15 mouse cellular contexts compared by ENCODE assay signal in the genomic region with DNA sequence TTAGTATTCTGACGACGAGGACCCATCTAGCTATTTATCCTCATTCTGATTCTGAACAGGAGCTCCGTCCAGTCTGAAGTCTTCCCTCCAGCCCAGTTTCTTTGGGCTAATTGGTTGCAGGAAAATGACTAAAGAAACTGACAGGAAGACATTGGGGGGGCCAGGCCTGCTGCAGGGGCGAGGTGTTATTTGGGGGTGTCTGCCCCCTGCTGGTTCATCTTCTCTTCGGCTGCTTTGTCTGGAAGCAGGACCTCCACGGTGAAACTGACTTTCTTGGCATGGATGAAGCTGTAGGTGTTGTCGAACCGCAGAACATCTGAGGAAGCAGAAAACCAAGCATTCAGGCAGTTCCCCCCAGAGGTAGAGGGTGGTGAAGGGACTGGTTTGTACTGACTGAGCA. TPM values are rescaled to one million over a fixed set of nuclear protein-coding genes. Genes with fewer than 3 reads are reported as not detected.
DNase-seq lines count a peak whose midpoint lies in the region; ATAC-seq and TF ChIP-seq lines count a peak whose summit lies in the region.
"Had no signal": no experiment of that assay in that cellular context is flagged by ENCODE, and none has a peak within 500 bp of the region (broad histone marks: within the 10 kb centered on the region; RNA-seq: fewer than 3 reads in every experiment).

No protein-coding gene starts in this region.

- H3K27ac ChIP-seq in embryonic facial prominence, embryonic 15.5 days (replicated peaks), result 0 out of 2 replicates have a peak overlapping the region, but pooled peaks have one; percentile 34
- no peak overlapping the region for H3K27ac ChIP-seq in embryonic facial prominence, embryonic 10.5 days (replicated peaks)
- no peak overlapping the region for H3K27ac ChIP-seq in liver, adult 2 months (replicated peaks; ENCODE audit: insufficient read depth, low read depth, low read length)
- no peak overlapping the region for H3K27ac ChIP-seq in liver, embryonic 11.5 days (ENCODE audit: low read depth, low read length)
- H3K27ac ChIP-seq in ES-Bruce4 (ENCODE audit: insufficient read depth, low read length), result no peak overlapping the region

- no peak overlapping the region for H3K4me2 ChIP-seq in embryonic facial prominence, embryonic 15.5 days (replicated peaks)
- H3K4me2 ChIP-seq in liver, embryonic 11.5 days, result no peak overlapping the region

- H3K79me2 ChIP-seq in liver, adult 2 months (ENCODE audit: control insufficient read depth, insufficient read depth, low read length), result no peaks in the 10 kb centered on the region

- H3K9ac ChIP-seq in embryonic facial prominence, embryonic 15.5 days, result no peak overlapping the region
- H3K9ac ChIP-seq in liver, adult 2 months (ENCODE audit: low read depth, low read length), result no peak overlapping the region
- H3K9ac ChIP-seq in liver, embryonic 11.5 days (ENCODE audit: low read depth, low read length), result no peak overlapping the region
- H3K9ac ChIP-seq in ES-Bruce4 (ENCODE audit: low read depth, poor library complexity, severe bottlenecking), result no peak overlapping the region

- TF ChIP-seq CTCF in liver, adult 2 months (IDR thresholded peaks at IDR 0.05; ENCODE audit: low read depth, low read length), result peak; percentile 35
- TF ChIP-seq CTCF in ES-Bruce4 (IDR thresholded peaks at IDR 0.05; ENCODE audit: low read depth, low read length), result peak; percentile 27

- peaks cover under 1% of the 10 kb centered on the region; the same call in 1 of the 2 replicates for H3K36me3 ChIP-seq in embryonic facial prominence, embryonic 15.5 days
- peaks cover 6% of the 10 kb centered on the region for H3K36me3 ChIP-seq in embryonic facial prominence, embryonic 10.5 days (replicated peaks)
- H3K36me3 ChIP-seq in liver, adult 2 months (ENCODE audit: control insufficient read depth, insufficient read depth, low read length), result peaks cover 41% of the 10 kb centered on the region
- H3K36me3 ChIP-seq in liver, embryonic 11.5 days (ENCODE audit: control insufficient read depth, insufficient read depth, low read length), result peaks cover 3% of the 10 kb centered on the region; the same call in 1 of the 2 replicates
- H3K36me3 ChIP-seq in ES-Bruce4 (ENCODE audit: control insufficient read depth, insufficient read depth, low read length, poor library complexity, severe bottlenecking), result no peaks in the 10 kb centered on the region
- H3K36me3 ChIP-seq: limb, embryonic 10.5 days had no signal

- no peak for DNase-seq in embryonic facial prominence, embryonic 10.5 days (ENCODE audit: low spot score)
- DNase-seq in liver, adult 2 months (ENCODE audit: extremely low read depth, low read depth, low spot score), result peak; percentile 15
- DNase-seq in liver, embryonic 11.5 days (ENCODE audit: low spot score), result no peak
- DNase-seq in thymus, postnatal 0 days (ENCODE audit: low spot score), result peak; percentile 51
- DNase-seq in cerebellum, postnatal 36 days, result no peak
- DNase-seq: adrenal gland, postnatal 14 days; heart, adult 18-20 months; heart, postnatal 36 days; kidney, adult 11 months; layer of hippocampus, adult 9-11 months had no signal

- no peak for TF ChIP-seq EP300 in ES-Bruce4 (IDR thresholded peaks at IDR 0.05; ENCODE audit: insufficient read depth, low read depth, low read length)

- H3K9me3 ChIP-seq in embryonic facial prominence, embryonic 15.5 days (replicated peaks), result no peaks in the 10 kb centered on the region
- no peaks in the 10 kb centered on the region for H3K9me3 ChIP-seq in embryonic facial prominence, embryonic 10.5 days
- no peaks in the 10 kb centered on the region for H3K9me3 ChIP-seq in liver, embryonic 11.5 days (ENCODE audit: control insufficient read depth, low read length)
- H3K9me3 ChIP-seq in ES-Bruce4 (replicated peaks; ENCODE audit: control insufficient read depth, insufficient read depth, low read length, poor library complexity, severe bottlenecking), result no peaks in the 10 kb centered on the region
- H3K9me3 ChIP-seq: limb, embryonic 10.5 days; midbrain, embryonic 10.5 days had no signal

- no peak for TF ChIP-seq POLR2A in liver, adult 2 months (IDR thresholded peaks at IDR 0.05; ENCODE audit: extremely low read depth, insufficient read depth, low read length)
- no peak for TF ChIP-seq POLR2A in ES-Bruce4 (IDR thresholded peaks at IDR 0.05; ENCODE audit: insufficient read depth, low read length)

- no peaks in the 10 kb centered on the region for H3K27me3 ChIP-seq in embryonic facial prominence, embryonic 15.5 days
- no peaks in the 10 kb centered on the region for H3K27me3 ChIP-seq in embryonic facial prominence, embryonic 10.5 days (replicated peaks; ENCODE audit: low read depth, poor library complexity, severe bottlenecking)
- H3K27me3 ChIP-seq in liver, adult 2 months (ENCODE audit: control insufficient read depth, insufficient read depth, low read length), result no peaks in the 10 kb centered on the region
- no peaks in the 10 kb centered on the region for H3K27me3 ChIP-seq in liver, embryonic 11.5 days (replicated peaks; ENCODE audit: control insufficient read depth, insufficient read depth, low read length)
- no peaks in the 10 kb centered on the region for H3K27me3 ChIP-seq in ES-Bruce4 (ENCODE audit: control insufficient read depth, insufficient read depth, low read length, poor library complexity, severe bottlenecking)

- WGBS in embryonic facial prominence, embryonic 15.5 days, result 65% methylated on average over 8 of the region's 8 CpGs
- 71% methylated on average over 8 of the region's 8 CpGs for WGBS in embryonic facial prominence, embryonic 10.5 days
- WGBS in liver, adult 2 months, result 63% methylated on average over 8 of the region's 8 CpGs
- 67% methylated on average over 8 of the region's 8 CpGs for WGBS in liver, embryonic 11.5 days

- H3K4me3 ChIP-seq in embryonic facial prominence, embryonic 15.5 days (replicated peaks), result no peak overlapping the region
- no peak overlapping the region for H3K4me3 ChIP-seq in embryonic facial prominence, embryonic 10.5 days
- H3K4me3 ChIP-seq in liver, adult 2 months (ENCODE audit: insufficient read depth, low read depth, low read length), result no peak overlapping the region
- H3K4me3 ChIP-seq in liver, embryonic 11.5 days (ENCODE audit: low read depth, low read length), result no peak overlapping the region
- H3K4me3 ChIP-seq in ES-Bruce4 (ENCODE audit: low read depth, low read length), result no peak overlapping the region

- H3K4me1 ChIP-seq in embryonic facial prominence, embryonic 15.5 days, result peaks cover 25% of the 10 kb centered on the region
- H3K4me1 ChIP-seq in embryonic facial prominence, embryonic 10.5 days, result peaks cover 35% of the 10 kb centered on the region
- H3K4me1 ChIP-seq in liver, adult 2 months (ENCODE audit: control insufficient read depth, insufficient read depth, low read length), result peaks cover 9% of the 10 kb centered on the region
- H3K4me1 ChIP-seq in liver, embryonic 11.5 days (replicated peaks; ENCODE audit: control insufficient read depth, insufficient read depth, low read length), result peaks cover 18% of the 10 kb centered on the region
- no peaks in the 10 kb centered on the region for H3K4me1 ChIP-seq in ES-Bruce4 (ENCODE audit: control insufficient read depth, insufficient read depth, low read length)

- ATAC-seq in embryonic facial prominence, embryonic 15.5 days (ENCODE audit: insufficient number of reproducible peaks, low FRiP score, low TSS enrichment, low read depth), result no peak
- no peak for ATAC-seq in liver, embryonic 11.5 days (replicated peaks; ENCODE audit: low FRiP score)
- ATAC-seq in frontal cortex, adult (ENCODE audit: low TSS enrichment), result no peak

RNA-seq across cellular contexts. Expression of a gene that starts 2.9 kb away (rescaled TPM):
- 5.6 and 5.9 TPM in 2 replicates for polyA plus RNA-seq in embryonic facial prominence, embryonic 15.5 days (2015; fragmentation: Nextera tagmentation; extraction: Ambion mirVana)
- polyA plus RNA-seq in embryonic facial prominence, embryonic 10.5 days (2016; fragmentation: Nextera tagmentation; extraction: Ambion mirVana), result 14.6 and 15.6 TPM in 2 replicates
- total RNA-seq in liver, adult 2 months (2014; rRNA removed), result 16.6 and 23.4 TPM in 2 replicates
- 39.2 and 41.5 TPM in 2 replicates for polyA plus RNA-seq in liver, adult 2 months (2012; rRNA removed)
- polyA plus RNA-seq in liver, embryonic 11.5 days (2014; fragmentation: Nextera tagmentation; extraction: Ambion mirVana), result 48.8 and 51.8 TPM in 2 replicates
- 8.3 and 10.9 TPM in 2 replicates for polyA plus RNA-seq in ES-Bruce4 (2011; ENCODE audit: insufficient read depth, insufficient read length, low read depth, missing spikeins)
- polyA plus RNA-seq in thymus, postnatal 0 days (2015; fragmentation: Nextera tagmentation; extraction: Ambion mirVana), result 4.1 and 5.3 TPM in 2 replicates

RNA-seq across cellular contexts. Expression of a gene that starts 25.1 kb away (rescaled TPM):
- 3.8 and 4.7 TPM in 2 replicates for polyA plus RNA-seq in embryonic facial prominence, embryonic 15.5 days (2015; fragmentation: Nextera tagmentation; extraction: Ambion mirVana)
- polyA plus RNA-seq in embryonic facial prominence, embryonic 10.5 days (2016; fragmentation: Nextera tagmentation; extraction: Ambion mirVana), result 1.7 and 2.0 TPM in 2 replicates
- 302 and 310 TPM in 2 replicates for total RNA-seq in liver, adult 2 months (2014; rRNA removed)
- 349 and 371 TPM in 2 replicates for polyA plus RNA-seq in liver, adult 2 months (2012; rRNA removed)
- polyA plus RNA-seq in liver, embryonic 11.5 days (2014; fragmentation: Nextera tagmentation; extraction: Ambion mirVana), result 6.2 and 6.8 TPM in 2 replicates
- 4.2 and 5.4 TPM in 2 replicates for polyA plus RNA-seq in ES-Bruce4 (2011; ENCODE audit: insufficient read depth, insufficient read length, low read depth, missing spikeins)
- 0.30 and 0.54 TPM in 2 replicates for polyA plus RNA-seq in thymus, postnatal 0 days (2015; fragmentation: Nextera tagmentation; extraction: Ambion mirVana)

RNA-seq across cellular contexts. Expression of a gene that starts 33.5 kb away (rescaled TPM):
- polyA plus RNA-seq in embryonic facial prominence, embryonic 15.5 days (2015; fragmentation: Nextera tagmentation; extraction: Ambion mirVana), result 9.1 and 16.1 TPM in 2 replicates
- polyA plus RNA-seq in embryonic facial prominence, embryonic 10.5 days (2016; fragmentation: Nextera tagmentation; extraction: Ambion mirVana), result not detected in 2 replicates
- total RNA-seq in liver, adult 2 months (2014; rRNA removed), result not detected in 2 replicates
- polyA plus RNA-seq in liver, adult 2 months (2012; rRNA removed), result not detected in 2 replicates
- polyA plus RNA-seq in liver, embryonic 11.5 days (2014; fragmentation: Nextera tagmentation; extraction: Ambion mirVana), result not detected in 2 replicates
- polyA plus RNA-seq in ES-Bruce4 (2011; ENCODE audit: insufficient read depth, insufficient read length, low read depth, missing spikeins), result not detected in 2 replicates
- polyA plus RNA-seq in thymus, postnatal 0 days (2015; fragmentation: Nextera tagmentation; extraction: Ambion mirVana), result 0.64 and 0.91 TPM in 2 replicates
- total RNA-seq: heart, postnatal 36 days had no signal
- polyA plus RNA-seq: limb, embryonic 10.5 days; midbrain, embryonic 10.5 days had no signal

RNA-seq across cellular contexts. Expression of a gene that starts 36.9 kb away (rescaled TPM):
- polyA plus RNA-seq in embryonic facial prominence, embryonic 15.5 days (2015; fragmentation: Nextera tagmentation; extraction: Ambion mirVana), result 38.2 and 39.7 TPM in 2 replicates
- polyA plus RNA-seq in embryonic facial prominence, embryonic 10.5 days (2016; fragmentation: Nextera tagmentation; extraction: Ambion mirVana), result 21.2 and 22.8 TPM in 2 replicates
- total RNA-seq in liver, adult 2 months (2014; rRNA removed), result 10.3 and 10.8 TPM in 2 replicates
- 11.3 and 13.1 TPM in 2 replicates for polyA plus RNA-seq in liver, adult 2 months (2012; rRNA removed)
- polyA plus RNA-seq in liver, embryonic 11.5 days (2014; fragmentation: Nextera tagmentation; extraction: Ambion mirVana), result 10.4 and 11.6 TPM in 2 replicates
- 8.0 and 8.9 TPM in 2 replicates for polyA plus RNA-seq in ES-Bruce4 (2011; ENCODE audit: insufficient read depth, insufficient read length, low read depth, missing spikeins)
- polyA plus RNA-seq in thymus, postnatal 0 days (2015; fragmentation: Nextera tagmentation; extraction: Ambion mirVana), result 18.9 and 19.6 TPM in 2 replicates

Comparison
In these comparisons a context has a peak if more than half of its experiments do, and no peak if none do; other contexts are left out.
1. DNase-seq: peak in liver, adult 2 months (single experiment) and thymus, postnatal 0 days (single experiment); none in embryonic facial prominence, embryonic 10.5 days (single experiment), liver, embryonic 11.5 days (single experiment) and cerebellum, postnatal 36 days (0 of 2).
2. RNA of a gene that starts 25.1 kb away (polyA plus RNA-seq): 349 to 371 TPM in liver, adult 2 months; 6.2 to 6.8 TPM in liver, embryonic 11.5 days, 4.2 to 5.4 TPM in ES-Bruce4, 3.8 to 4.7 TPM in embryonic facial prominence, embryonic 15.5 days, 1.7 to 2.0 TPM in embryonic facial prominence, embryonic 10.5 days and 0.30 to 0.54 TPM in thymus, postnatal 0 days; every median in the first group is over 10 times any median in the second.